Mouse (Mus musculus) embryo, embryonic 10 days (tissue): ENCODE data around the gene Mesd.
A peak's percentile ranks its signal among the peaks of the same experiment; 100 is the strongest.

Source experiments
- DNase-seq: peaks from one replicate; pipeline ENCODE4 v3.0.0-alpha.2; 2015; ENCODE audit warnings: low spot score

Mesd gene

GRCm38 (mm10) chr7:83884021-83884658, at the start of gene Mesd, which contains the start of gene Tlnrd1:
Gene Mesd (plus strand): TSS chr7:83884466.
Gene Tlnrd1 (minus strand): TSS chr7:83884305.
- peak; percentile 92 for DNase-seq

DNA sequence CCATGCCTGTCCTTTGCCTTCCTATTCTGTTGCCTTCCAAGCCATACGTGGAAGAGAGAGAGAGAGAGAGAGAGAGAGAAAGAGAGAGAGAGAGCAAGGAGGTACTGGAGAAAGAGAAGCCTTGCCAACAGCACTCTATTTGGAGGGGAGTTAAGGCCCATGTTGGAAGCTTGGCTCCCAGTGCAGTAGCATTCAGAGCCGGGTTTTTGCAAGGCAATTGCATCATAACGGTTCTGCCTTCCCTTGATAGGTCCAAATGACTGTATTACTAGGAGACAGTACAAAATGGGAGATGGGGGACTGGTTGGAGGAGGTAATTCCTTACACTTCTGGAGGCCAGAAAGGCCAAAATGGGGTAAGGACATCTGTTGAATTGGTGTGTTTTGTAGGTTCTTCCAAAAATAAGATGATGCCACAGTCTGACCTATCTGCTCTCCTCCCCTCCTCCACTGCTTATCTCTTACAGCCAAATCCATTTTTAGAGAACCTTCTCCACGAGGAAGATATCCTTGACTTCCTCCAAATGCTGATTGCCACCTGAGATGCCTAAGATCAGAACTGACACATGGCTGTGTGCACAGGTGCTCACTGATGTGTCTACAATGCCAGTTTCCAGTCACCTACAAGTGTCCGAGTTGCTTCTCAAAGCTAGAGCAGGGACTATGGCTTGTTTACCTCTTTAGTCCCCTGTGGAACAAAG, 45.6 kb upstream of the Mesd start:
- DNase-seq, result no peak

DNA sequence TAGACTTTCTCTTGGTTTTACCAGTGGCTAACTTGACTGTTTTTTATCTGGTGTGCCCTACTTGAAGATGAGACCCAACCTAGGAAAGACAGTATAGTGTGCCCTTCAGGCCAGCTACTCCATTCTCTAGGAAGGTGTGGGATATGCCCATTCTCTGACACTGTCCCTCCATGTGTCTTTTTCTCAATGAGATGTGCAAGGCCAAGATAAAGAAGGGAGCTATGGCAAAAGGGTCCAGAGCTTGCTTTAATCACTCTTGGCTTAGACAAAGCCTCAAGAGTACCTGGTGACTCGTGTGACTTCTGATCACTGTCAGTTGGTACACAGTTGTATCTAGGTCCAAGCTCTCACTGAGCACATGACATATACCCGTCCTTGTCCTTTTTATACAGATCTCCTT, 44.2 kb upstream of the Mesd start:
- no peak for DNase-seq

DNA sequence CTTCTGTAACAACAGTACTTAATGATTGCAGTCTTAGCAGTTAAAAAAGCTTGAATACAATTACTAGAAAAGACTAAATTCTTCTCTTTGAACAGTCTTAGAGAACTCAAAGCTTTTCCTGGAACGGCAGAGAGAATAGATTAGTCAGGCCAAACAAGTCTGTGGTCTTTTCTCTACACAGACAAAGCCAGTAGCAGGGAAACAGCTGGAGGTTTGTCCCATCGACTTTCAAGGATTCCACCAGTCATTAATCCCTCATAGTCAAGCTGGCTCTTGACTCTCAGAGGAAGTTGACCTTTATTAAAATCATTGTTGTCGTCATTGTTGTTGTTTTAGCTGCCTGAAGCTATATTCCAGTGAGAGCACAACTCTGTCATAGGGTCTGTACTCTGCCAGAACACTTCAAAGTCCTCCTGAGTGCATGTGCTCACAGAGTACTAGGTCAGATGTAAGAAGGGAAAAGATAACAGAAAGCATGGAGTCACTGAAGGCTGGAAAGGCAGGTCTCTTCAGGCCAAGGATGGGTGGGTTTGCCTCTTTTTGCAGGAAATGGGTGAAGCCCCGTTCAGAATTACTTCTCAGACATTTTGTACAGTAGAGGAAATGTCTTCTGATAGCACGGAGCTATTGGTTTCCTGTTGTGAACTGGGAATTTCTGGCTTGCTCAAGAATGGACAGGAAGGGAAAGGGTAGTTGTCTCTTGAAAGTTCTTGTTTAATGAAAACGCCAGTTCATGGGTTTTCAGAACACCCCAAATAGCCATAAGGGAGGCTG, 41.6 kb upstream of the Mesd start:
- DNase-seq, result no peak

DNA sequence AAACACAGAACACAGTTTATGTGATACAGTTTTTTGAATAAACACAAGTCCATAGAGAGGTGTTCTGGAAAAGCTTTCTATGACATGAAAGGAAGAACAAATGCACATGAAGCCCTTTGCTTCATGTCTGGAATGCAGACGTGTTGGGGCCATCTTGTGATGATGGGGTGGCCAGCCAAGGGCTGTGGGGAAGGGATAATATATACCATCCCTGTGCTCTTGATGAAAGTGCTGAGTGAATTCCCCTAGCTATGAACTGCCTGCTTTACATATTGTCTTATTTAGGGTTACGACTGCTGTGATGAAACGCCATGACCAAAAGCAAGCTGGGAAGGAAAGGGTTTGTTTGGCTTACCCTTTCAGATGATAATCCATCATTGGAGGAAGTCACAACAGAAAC, 39.5 kb upstream of the Mesd start:
- no peak for DNase-seq

- DNase-seq, result no peak
Measured at GRCm38 (mm10) chr7:83847187-83848075, 36.8 kb upstream of the Mesd start.

DNA sequence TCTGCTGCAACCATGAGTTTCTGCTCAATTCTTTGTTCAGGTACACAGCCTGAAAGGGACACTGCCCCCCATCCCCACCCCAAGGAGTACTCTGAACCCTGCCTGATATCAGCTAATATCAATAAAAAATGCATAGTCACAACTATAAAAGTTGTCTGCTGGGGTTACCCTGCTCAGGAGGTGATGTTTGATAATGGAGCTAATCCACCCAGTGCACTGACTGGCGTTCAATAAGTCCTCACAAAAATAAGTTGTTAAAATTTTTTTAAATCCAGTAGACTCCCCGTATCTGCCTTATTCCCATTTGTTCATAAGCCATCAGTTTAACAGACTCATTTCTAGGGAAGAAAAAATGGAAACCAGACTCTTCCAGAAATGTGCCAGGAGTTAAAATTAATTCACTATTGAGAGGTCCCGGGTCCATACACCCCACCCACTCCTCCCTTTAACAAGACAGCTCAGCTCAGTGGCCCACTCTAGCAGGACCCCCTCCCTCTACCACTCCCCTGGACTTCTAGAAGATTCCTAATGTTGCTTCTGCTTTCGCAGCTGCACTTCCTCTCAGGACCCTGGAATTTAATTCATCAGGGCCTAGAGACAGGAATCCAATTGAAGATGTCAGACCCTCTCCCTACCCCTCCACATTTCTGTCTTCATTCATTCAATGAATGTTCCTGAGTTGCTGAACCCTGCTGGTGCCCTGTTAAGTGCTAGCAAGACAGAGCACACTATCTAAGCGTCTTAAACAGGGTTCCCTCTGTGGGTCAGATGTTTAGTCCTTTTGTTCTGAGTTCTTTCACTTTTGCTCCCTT, 32.5 kb upstream of the Mesd start:
- no peak for DNase-seq

GRCm38 (mm10) chr7:83852381-83853380, 31.6 kb upstream of the Mesd start:
- DNase-seq, result no peak

- DNase-seq, result no peak
Measured at GRCm38 (mm10) chr7:83855203-83855602, 29.1 kb upstream of the Mesd start.

- no peak for DNase-seq
Measured at GRCm38 (mm10) chr7:83856353-83857207, 27.7 kb upstream of the Mesd start.

- DNase-seq, result no peak
Measured at GRCm38 (mm10) chr7:83857208-83857488, 27.1 kb upstream of the Mesd start.

GRCm38 (mm10) chr7:83857921-83858320, 26.3 kb upstream of the Mesd start:
- no peak for DNase-seq

GRCm38 (mm10) chr7:83859378-83860083, 24.7 kb upstream of the Mesd start:
- no peak for DNase-seq

- DNase-seq, result no peak
Measured at GRCm38 (mm10) chr7:83863554-83863953, 20.7 kb upstream of the Mesd start.

- DNase-seq, result no peak
Measured at GRCm38 (mm10) chr7:83868200-83868599, 16.1 kb upstream of the Mesd start.

GRCm38 (mm10) chr7:83869839-83870543, 14.3 kb upstream of the Mesd start:
- DNase-seq, result no peak

DNA sequence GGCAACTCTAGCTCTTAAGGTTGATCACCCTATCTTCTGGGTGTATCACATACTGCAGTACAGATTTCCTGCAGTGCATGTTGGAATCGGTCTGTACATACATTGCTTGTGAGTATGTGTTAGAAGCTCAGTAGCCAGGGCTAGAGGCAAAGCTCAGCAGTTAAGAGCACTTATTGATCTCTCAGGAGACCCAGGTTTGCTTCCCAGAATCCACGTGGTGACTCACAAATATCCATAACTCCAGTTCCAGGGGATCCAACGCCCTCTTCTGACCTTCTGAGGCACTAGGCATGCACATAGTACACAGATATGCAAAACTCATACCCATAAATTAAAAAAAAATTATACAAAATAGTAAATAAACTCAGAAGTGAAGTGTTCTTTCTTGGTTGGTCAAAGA, 7.2 kb upstream of the Mesd start:
- DNase-seq, result no peak
